Mouse (Mus musculus) heart, postnatal 0 days (tissue): ENCODE data around the gene Tmem26.

ENCODE experiments used
- CTCF ChIP-seq: IDR thresholded peaks from 2 replicates; pipeline ENCODE4 v1.5.1; 2016; ENCODE audit warnings: antibody characterized with exemption, control low read depth, low read depth
- EP300 ChIP-seq: IDR thresholded peaks from 2 replicates; pipeline ENCODE4 v1.6.1; 2016; ENCODE audit warnings: antibody characterized with exemption, low read depth

DNA sequence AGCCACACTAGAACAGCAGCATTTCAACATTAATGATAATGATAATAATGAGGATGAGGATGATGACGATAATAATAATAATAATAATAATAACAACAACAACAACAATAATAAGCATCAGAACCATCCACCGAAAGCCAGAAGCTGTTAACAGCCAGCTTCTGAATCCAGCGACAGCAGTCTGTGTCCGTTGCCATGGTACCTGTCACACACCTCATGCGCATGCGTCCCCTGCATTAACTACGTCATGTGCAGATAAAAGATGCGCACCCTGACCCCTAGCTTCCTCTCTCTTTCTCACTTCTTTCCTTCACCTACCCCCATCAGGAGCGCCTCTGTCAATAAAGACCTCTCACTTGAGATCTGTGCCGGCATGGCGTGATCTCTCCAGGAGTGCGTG is 89.3 kb downstream of the Tmem26 start:
- TF ChIP-seq EP300 (no peak), CTCF (no peak)
